Mouse (Mus musculus) embryonic facial prominence, embryonic 10.5 days (tissue): Measurements from ENCODE around the gene Npy4r. TPM values are rescaled to one million over a fixed set of nuclear protein-coding genes. Genes with fewer than 3 reads are reported as not detected.

ENCODE experiments used
- DNase-seq: peaks from one replicate; pipeline ENCODE4 v3.0.0-alpha.2; 2017; ENCODE audit warnings: low spot score
- H3K27ac ChIP-seq: fragments of 300-500 bp; sonication (generic); replicated peaks from 2 replicates; pipeline ENCODE4 v1.5.1; 2016; ENCODE audit warnings: mild to moderate bottlenecking
- H3K27me3 ChIP-seq: fragments of 300-500 bp; sonication (generic); replicated peaks from 2 replicates; pipeline ENCODE4 v1.6.1; 2016; ENCODE audit warnings: low read depth, mild to moderate bottlenecking; ENCODE audit not compliant: poor library complexity, severe bottlenecking
- H3K36me3 ChIP-seq: fragments of 300-500 bp; sonication (generic); replicated peaks from 2 replicates; pipeline ENCODE4 v1.6.1; 2016; ENCODE audit warnings: mild to moderate bottlenecking, moderate library complexity
- H3K4me1 ChIP-seq: fragments of 300-500 bp; sonication (generic); 2 replicates; pipeline ENCODE4 v1.6.1; 2016
- H3K4me3 ChIP-seq: fragments of 300-500 bp; sonication (generic); 2 replicates; pipeline ENCODE4 v1.5.1; 2016; ENCODE audit warnings: mild to moderate bottlenecking, moderate library complexity
- H3K9me3 ChIP-seq: fragments of 300-500 bp; sonication (generic); 2 replicates; pipeline ENCODE4 v1.6.1; 2016; ENCODE audit warnings: mild to moderate bottlenecking
- WGBS: fragments of 180-500 bp; shearing (Covaris S2); methylation state at CpG from one replicate; pipeline ENCODE4 v1.1.7; 2016; 5-methylcytosine and 5-hydroxymethylcytosine counted together
- polyA plus RNA-seq: library from polyadenylated mRNA; unstranded; fragments of >200 nt; fragmentation: Nextera tagmentation; extraction: Ambion mirVana; gene quantifications from 2 replicates; pipeline ENCODE4 v1.2.1, GENCODE M21; 2016

Npy4r gene
- polyA plus RNA-seq, 1 experiment from 2014 or later, result not detected

- Histone ChIP-seq H3K4me1 (peaks cover 9% of the 10 kb centered on the region), H3K36me3 (no peaks in the 10 kb centered on the region), H3K27me3 (peaks cover 30% of the 10 kb centered on the region), H3K27ac (no peak overlapping the region), H3K9me3 (no peaks in the 10 kb centered on the region), H3K4me3 (no peak overlapping the region)
- peak; percentile 64 for DNase-seq
- WGBS, result 63% methylated on average over 9 of the region's 9 CpGs
Measured at GRCm38 (mm10) chr14:34154601-34155337, 2.5 kb upstream of the Npy4r start.

DNA sequence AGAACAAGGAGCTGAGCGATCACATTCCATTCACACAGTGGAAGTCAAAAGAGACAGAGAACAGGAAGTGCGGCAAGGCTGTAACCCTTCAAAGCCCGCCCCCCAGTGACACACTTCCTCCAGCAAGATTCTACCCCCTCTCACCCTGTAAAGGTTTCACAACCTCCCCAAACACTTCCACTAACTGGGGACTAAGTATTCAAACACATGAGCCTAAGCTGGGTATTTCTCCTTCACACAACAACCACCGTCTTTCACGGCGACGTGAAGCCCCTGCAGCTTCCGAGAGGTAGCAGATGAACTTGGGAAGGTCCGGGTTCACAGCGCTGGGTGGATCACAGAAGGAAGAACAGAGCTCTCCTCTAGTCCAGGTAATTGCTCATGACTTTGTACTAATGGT, 9.4 kb downstream of the Npy4r start:
- Histone ChIP-seq H3K4me1 (no peaks in the 10 kb centered on the region), H3K27ac (no peak overlapping the region), H3K4me3 (no peak overlapping the region), H3K36me3 (no peaks in the 10 kb centered on the region), H3K27me3 (no peaks in the 10 kb centered on the region; the same call in 1 of the 2 replicates), H3K9me3 (no peaks in the 10 kb centered on the region)
- no peak for DNase-seq
- 91% methylated on average over 10 of the region's 10 CpGs for WGBS

- Histone ChIP-seq H3K36me3 (no peaks in the 10 kb centered on the region), H3K4me3 (no peak overlapping the region), H3K4me1 (no peaks in the 10 kb centered on the region), H3K9me3 (no peaks in the 10 kb centered on the region), H3K27me3 (no peaks in the 10 kb centered on the region; the same call in 1 of the 2 replicates), H3K27ac (no peak overlapping the region)
- 92% methylated on average over 1 of the region's 1 CpGs for WGBS
- no peak for DNase-seq
Measured at GRCm38 (mm10) chr14:34142316-34142715, 10.0 kb downstream of the Npy4r start.

- WGBS, result 86% methylated on average over 15 of the region's 15 CpGs
- no peak overlapping the region for H3K27ac ChIP-seq
- H3K4me1 ChIP-seq, result no peaks in the 10 kb centered on the region
- DNase-seq, result no peak
- H3K36me3 ChIP-seq, result no peaks in the 10 kb centered on the region
- peaks cover 5% of the 10 kb centered on the region; the same call in 1 of the 2 replicates for H3K27me3 ChIP-seq
- H3K9me3 ChIP-seq, result no peaks in the 10 kb centered on the region
- no peak overlapping the region for H3K4me3 ChIP-seq
Measured at GRCm38 (mm10) chr14:34139671-34140664, 12.3 kb downstream of the Npy4r start.

DNA sequence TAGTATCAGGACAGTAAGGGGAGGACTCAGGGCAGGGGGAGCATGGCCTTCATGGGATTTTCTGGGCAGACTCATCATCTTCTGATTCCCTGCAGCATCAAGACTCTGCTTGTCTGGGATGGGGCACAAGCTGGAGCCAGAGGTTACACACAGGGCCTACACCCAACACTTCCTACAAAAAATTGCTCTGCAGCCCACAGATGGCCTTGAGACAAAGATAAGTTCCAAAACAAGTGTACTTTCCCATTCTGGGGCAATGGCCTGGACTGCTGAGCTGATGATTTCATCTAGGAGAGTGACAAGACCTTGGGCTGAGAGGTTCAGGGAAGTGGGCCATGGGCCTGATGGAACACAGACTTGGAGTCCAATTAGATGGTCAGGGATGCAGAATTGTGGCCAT, 16.9 kb downstream of the Npy4r start:
- Histone ChIP-seq H3K4me1 (0 out of 2 replicates have a peak, but pooled peaks cover 5% of the 10 kb centered on the region), H3K9me3 (no peaks in the 10 kb centered on the region), H3K4me3 (no peak overlapping the region), H3K27me3 (0 out of 2 replicates have a peak, but pooled peaks cover 5% of the 10 kb centered on the region), H3K27ac (no peak overlapping the region), H3K36me3 (no peaks in the 10 kb centered on the region)
- DNase-seq, result no peak

- Histone ChIP-seq H3K36me3 (no peaks in the 10 kb centered on the region), H3K27ac (no peak overlapping the region), H3K4me1 (0 out of 2 replicates have a peak, but pooled peaks cover 5% of the 10 kb centered on the region), H3K9me3 (no peaks in the 10 kb centered on the region), H3K27me3 (no peaks in the 10 kb centered on the region), H3K4me3 (no peak overlapping the region)
- WGBS, result 71% methylated on average over 6 of the region's 6 CpGs
- DNase-seq, result no peak
Measured at GRCm38 (mm10) chr14:34131216-34131615, 21.1 kb downstream of the Npy4r start.

GRCm38 (mm10) chr14:34121691-34122090, 30.6 kb downstream of the Npy4r start:
- H3K9me3 ChIP-seq, result no peaks in the 10 kb centered on the region
- WGBS, result 92% methylated on average over 4 of the region's 4 CpGs
- no peaks in the 10 kb centered on the region for H3K4me1 ChIP-seq
- DNase-seq, result no peak
- no peaks in the 10 kb centered on the region for H3K27me3 ChIP-seq
- no peaks in the 10 kb centered on the region for H3K36me3 ChIP-seq
- no peak overlapping the region for H3K4me3 ChIP-seq
- no peak overlapping the region for H3K27ac ChIP-seq

- Histone ChIP-seq H3K9me3 (no peaks in the 10 kb centered on the region), H3K27ac (no peak overlapping the region), H3K4me1 (no peaks in the 10 kb centered on the region), H3K36me3 (no peaks in the 10 kb centered on the region), H3K27me3 (no peaks in the 10 kb centered on the region), H3K4me3 (no peak overlapping the region)
- 92% methylated on average over 3 of the region's 3 CpGs for WGBS
- no peak for DNase-seq
Measured at GRCm38 (mm10) chr14:34120923-34121351, 31.4 kb downstream of the Npy4r start.

GRCm38 (mm10) chr14:34120016-34120910, 32.0 kb downstream of the Npy4r start:
- Histone ChIP-seq H3K27me3 (no peaks in the 10 kb centered on the region), H3K9me3 (no peaks in the 10 kb centered on the region), H3K36me3 (no peaks in the 10 kb centered on the region), H3K4me3 (no peak overlapping the region), H3K27ac (no peak overlapping the region), H3K4me1 (no peaks in the 10 kb centered on the region)
- no peak for DNase-seq
- 86% methylated on average over 12 of the region's 12 CpGs for WGBS

GRCm38 (mm10) chr14:34119046-34119723, 33.1 kb downstream of the Npy4r start:
- H3K27me3 ChIP-seq, result no peaks in the 10 kb centered on the region
- H3K27ac ChIP-seq, result no peak overlapping the region
- no peaks in the 10 kb centered on the region for H3K4me1 ChIP-seq
- no peaks in the 10 kb centered on the region for H3K9me3 ChIP-seq
- no peak for DNase-seq
- H3K36me3 ChIP-seq, result no peaks in the 10 kb centered on the region
- H3K4me3 ChIP-seq, result no peak overlapping the region
- WGBS, result 81% methylated on average over 7 of the region's 7 CpGs

DNA sequence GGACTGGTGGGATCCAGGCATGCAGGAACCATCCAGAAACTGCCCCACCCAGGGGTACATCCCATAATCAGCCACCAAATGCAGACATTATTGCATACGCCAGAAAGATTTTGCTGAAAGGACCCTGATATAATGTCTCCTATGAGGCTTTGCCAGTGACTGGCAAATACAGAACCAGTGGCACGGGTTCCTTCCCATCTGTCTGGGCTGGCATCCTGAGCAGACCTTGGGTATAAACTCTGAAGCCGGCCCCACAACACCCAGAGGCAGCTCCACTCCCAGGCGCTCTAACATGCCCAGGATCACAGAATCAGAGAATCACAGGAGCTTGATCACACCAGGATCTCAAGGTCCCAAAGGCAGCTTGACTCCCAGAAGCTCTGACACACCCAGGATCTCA, 38.0 kb downstream of the Npy4r start:
- DNase-seq, result no peak
- WGBS, result 79% methylated on average over 4 of the region's 4 CpGs
- H3K9me3 ChIP-seq, result no peaks in the 10 kb centered on the region

More for the DNA sequence above, 38.0 kb downstream of the Npy4r start:
- no peak overlapping the region for H3K27ac ChIP-seq
- H3K4me1 ChIP-seq, result no peaks in the 10 kb centered on the region
- H3K27me3 ChIP-seq, result no peaks in the 10 kb centered on the region
- H3K36me3 ChIP-seq, result no peaks in the 10 kb centered on the region
- no peak overlapping the region for H3K4me3 ChIP-seq
